Mouse (Mus musculus) CD8-positive naive resting alpha-beta T cell, adult 2 months (primary cell): Measurements from ENCODE around the gene Chmp4b.
A peak's percentile ranks its signal among the peaks of the same experiment; 100 is the strongest.

Experiments used
- DNase-seq, 2 experiments: peaks; one replicate each; pipeline ENCODE4 v3.0.0; 2022; ENCODE audit warnings: low read depth in 2 of 2, low spot score in 2 of 2

Chmp4b gene

GRCm38 (mm10) chr2:154680941-154681340, 29.4 kb downstream of the Chmp4b start:
- DNase-seq, result no peak

DNA sequence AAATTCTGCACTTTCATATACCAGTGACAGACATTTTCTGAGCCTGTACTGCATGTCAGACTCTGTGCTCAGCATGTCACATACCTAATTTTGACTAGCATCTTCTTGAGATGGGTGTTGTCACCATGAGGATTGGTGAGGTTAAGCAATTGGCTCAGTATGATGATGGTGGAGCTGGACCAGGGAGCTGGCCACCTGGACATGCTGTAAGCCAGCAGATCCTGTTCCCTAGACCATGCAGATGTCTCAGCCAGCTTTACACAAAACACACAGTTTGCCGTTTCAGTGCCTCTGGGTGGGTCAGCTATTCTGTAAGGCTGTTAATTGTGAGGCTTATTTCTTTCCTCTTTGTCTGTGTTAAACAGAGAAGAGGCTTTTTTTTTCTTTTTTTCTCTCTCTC, 31.2 kb downstream of the Chmp4b start:
- DNase-seq, result no peak

GRCm38 (mm10) chr2:154684901-154685470, 33.5 kb downstream of the Chmp4b start:
- no peak for DNase-seq

GRCm38 (mm10) chr2:154685772-154686171, 34.3 kb downstream of the Chmp4b start:
- no peak for DNase-seq

DNA sequence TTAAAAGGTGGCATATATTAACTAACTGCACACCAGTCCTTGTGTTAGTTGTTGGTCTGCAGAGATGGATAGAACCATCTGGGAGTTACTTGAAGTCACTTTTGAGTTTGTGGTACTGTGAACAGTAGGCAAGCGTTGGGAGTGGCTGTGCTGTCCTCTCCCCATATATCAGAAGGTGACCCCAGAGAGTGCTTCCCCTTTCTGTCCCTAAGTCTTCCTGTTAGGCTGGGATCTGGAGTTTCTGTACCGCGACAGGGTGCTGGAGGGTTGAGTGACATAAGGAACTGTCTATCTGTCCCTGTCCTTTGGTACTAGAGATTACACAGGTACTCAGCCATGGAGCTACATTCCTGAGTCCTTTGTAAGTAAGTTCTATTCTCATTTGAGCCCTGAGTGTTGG, 35.3 kb downstream of the Chmp4b start:
- no peak for DNase-seq

- no peak for DNase-seq
These were observed 37.9 kb downstream of the Chmp4b start for GRCm38 (mm10) chr2:154689391-154689790.

GRCm38 (mm10) chr2:154690959-154691358, 39.5 kb downstream of the Chmp4b start:
- no peak for DNase-seq

- DNase-seq, result no peak
These were observed 41.9 kb downstream of the Chmp4b start for GRCm38 (mm10) chr2:154693186-154693940.

DNA sequence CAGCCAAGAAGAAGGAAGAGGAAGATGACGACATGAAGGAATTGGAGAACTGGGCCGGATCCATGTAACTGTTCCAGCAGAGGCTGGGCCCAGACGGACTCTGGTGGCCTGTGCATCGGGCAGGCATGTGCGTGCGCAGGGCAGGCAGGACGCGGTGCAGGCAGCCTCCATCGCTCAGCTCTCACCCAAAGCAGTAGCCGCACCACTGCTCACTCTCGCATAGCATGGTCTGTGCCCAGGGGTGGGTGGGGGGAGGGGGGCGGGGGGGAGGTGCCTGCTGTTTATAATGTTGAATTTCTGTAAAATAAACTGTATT, 42.4 kb downstream of the Chmp4b start:
- DNase-seq, result no peak

- DNase-seq, result no peak
These were observed 44.2 kb downstream of the Chmp4b start for GRCm38 (mm10) chr2:154695690-154696089.

GRCm38 (mm10) chr2:154696660-154697059, 45.2 kb downstream of the Chmp4b start:
- no peak for DNase-seq

GRCm38 (mm10) chr2:154699360-154699759, 47.9 kb downstream of the Chmp4b start:
- DNase-seq, result no peak

- no peak for DNase-seq
These were observed 48.7 kb downstream of the Chmp4b start for GRCm38 (mm10) chr2:154700177-154700576.

- peak; percentile 19 to 49 for DNase-seq
These were observed 51.3 kb downstream of the Chmp4b start for GRCm38 (mm10) chr2:154702637-154703315.

- no peak for DNase-seq
These were observed 55.2 kb downstream of the Chmp4b start for GRCm38 (mm10) chr2:154706526-154707280.

GRCm38 (mm10) chr2:154707284-154707683, 55.8 kb downstream of the Chmp4b start:
- DNase-seq, result no peak

GRCm38 (mm10) chr2:154707830-154708385, 56.4 kb downstream of the Chmp4b start:
- no peak for DNase-seq

DNA sequence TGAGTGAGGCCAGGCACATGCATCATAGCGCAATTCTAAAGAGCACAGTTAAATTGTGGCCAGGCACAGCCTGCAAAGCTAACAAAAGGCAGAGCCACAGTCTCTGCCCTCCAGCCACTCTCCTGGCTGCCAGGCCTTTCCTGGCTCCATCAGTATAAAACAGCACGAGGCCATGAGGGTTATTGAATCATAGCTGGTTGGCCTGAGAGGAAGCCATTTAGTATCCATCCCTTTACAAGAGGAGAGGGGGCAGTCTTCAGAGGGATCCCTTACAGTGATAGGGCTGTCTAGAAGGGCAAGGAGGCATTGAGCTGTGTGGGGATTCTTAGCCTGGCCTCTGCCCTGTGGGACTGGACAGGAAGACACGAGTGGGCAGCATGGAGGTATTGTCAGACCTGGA, 60.2 kb downstream of the Chmp4b start:
- DNase-seq, result no peak

DNA sequence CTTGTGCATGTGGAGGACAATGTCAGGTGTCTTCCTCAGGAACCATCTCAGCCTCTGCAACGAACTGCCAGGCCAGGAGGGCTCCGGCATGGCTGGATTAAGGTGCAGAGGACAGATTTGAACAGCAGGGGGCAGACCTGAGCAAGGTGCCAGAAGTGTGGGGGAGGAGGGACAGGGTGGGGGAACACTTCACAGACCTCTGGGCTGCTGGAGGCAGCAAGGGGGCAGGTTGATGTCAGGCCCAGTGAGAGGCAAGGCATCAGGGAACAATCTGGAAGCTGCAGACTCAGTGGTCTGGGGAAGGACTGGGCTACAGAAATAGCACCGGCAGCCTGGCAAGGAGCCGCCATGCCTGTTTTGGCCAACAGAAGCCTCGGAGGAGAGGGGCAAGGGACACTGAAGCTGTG, 60.8 kb downstream of the Chmp4b start:
- DNase-seq, result peak; percentile 56 to 63

- DNase-seq, result no peak
These were observed 61.6 kb downstream of the Chmp4b start for GRCm38 (mm10) chr2:154713083-154713482.

DNA sequence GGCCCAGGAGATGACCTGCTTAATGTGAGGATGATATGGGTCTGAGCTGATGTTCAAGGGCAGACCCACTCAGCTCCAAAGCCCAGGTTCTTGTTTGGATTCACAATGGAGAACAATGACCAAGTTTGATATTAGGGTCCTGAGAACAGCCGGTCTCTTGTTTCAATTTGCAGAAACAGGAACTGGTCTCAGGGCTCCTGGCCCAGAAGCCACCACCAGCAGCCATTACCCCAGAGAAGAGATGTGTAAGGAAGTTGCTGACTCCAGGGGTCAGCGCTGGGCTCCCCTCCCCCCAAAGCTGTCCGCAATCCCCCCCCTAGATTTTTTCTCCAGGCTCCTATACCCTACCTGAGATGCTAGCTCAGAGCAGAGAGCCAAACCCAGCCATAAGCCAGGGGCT, 62.5 kb downstream of the Chmp4b start:
- DNase-seq, result no peak
